Mouse (Mus musculus): ENCODE data around the gene Gm10721.
"Not testable (repeated sequence)": the region's sequence is repeated elsewhere in the genome, so short reads cannot be mapped to it uniquely, and the experiment has no call there.

- TF ChIP-seq POLR2A, EP300 (IDR thresholded peaks at IDR 0.05; ENCODE audit: insufficient read depth, low read depth, low read length): not testable (repeated sequence)
These were observed 10.8 kb upstream of the Gm10721 start for GRCm38 (mm10) chr9:3001948-3002659.

Measured in heart, adult 2 months (tissue).